Mouse (Mus musculus) C2C12 (cell line): ENCODE data around the gene Gipc1. TPM values are rescaled to one million over a fixed set of nuclear protein-coding genes. Genes with fewer than 3 reads are reported as not detected.

Experiments
- H3K27me3 ChIP-seq: one replicate; pipeline ENCODE4 v1.6.1; 2011; ENCODE audit not compliant: control insufficient read depth, insufficient read depth, insufficient read length
- H3K36me3 ChIP-seq: one replicate; pipeline ENCODE4 v1.6.1; 2011; ENCODE audit not compliant: control insufficient read depth, insufficient read depth
- H3K4me3 ChIP-seq: one replicate; pipeline ENCODE4 v1.5.1; 2011; ENCODE audit warnings: mild to moderate bottlenecking, control low read depth; ENCODE audit not compliant: poor library complexity, insufficient read depth, severe bottlenecking
- H3K79me2 ChIP-seq: one replicate; pipeline ENCODE4 v1.6.1; 2011; ENCODE audit not compliant: control insufficient read depth, insufficient read depth
- H3K79me3 ChIP-seq: one replicate; pipeline ENCODE4 v1.6.1; 2011; ENCODE audit warnings: low read depth, control low read depth
- H3ac ChIP-seq: one replicate; pipeline ENCODE3; 2011; ENCODE audit warnings: low read depth; ENCODE audit not compliant: control insufficient read depth, insufficient read length
- CEBPB ChIP-seq: IDR thresholded peaks from one replicate; pipeline ENCODE4 v1.6.1; 2011; ENCODE audit warnings: low read depth, mild to moderate bottlenecking, control low read depth, moderate library complexity
- CTCF ChIP-seq: IDR thresholded peaks from one replicate; pipeline ENCODE4 v1.5.1; 2011; ENCODE audit not compliant: control insufficient read depth, insufficient read depth, insufficient read length
- FOSL1 ChIP-seq: IDR thresholded peaks from one replicate; pipeline ENCODE4 v1.8.0; 2011; ENCODE audit warnings: mild to moderate bottlenecking, low read length; ENCODE audit not compliant: poor library complexity, insufficient read depth, severe bottlenecking
- MAX ChIP-seq: IDR thresholded peaks from one replicate; pipeline ENCODE4 v1.6.1; 2011; ENCODE audit warnings: mild to moderate bottlenecking, control low read depth
- MYOD1 ChIP-seq: IDR thresholded peaks from one replicate; pipeline ENCODE4 v1.6.1; 2011; ENCODE audit warnings: low read depth; ENCODE audit not compliant: control insufficient read depth, insufficient read length
- MYOG ChIP-seq: IDR thresholded peaks from one replicate; pipeline ENCODE4 v1.6.1; 2011; ENCODE audit not compliant: control insufficient read depth, insufficient read length; ENCODE audit errors: extremely low read depth
- USF1 ChIP-seq: IDR thresholded peaks from one replicate; pipeline ENCODE4 v1.6.1; 2011; ENCODE audit warnings: low read depth, mild to moderate bottlenecking, control low read depth, moderate library complexity
- polyA plus RNA-seq: library from polyadenylated mRNA; unstranded; fragments of >200 nt; fragmentation: generic; extraction: Trizol; gene quantifications from one replicate; pipeline ENCODE4 v1.2.1, GENCODE M21; 2012; ENCODE audit warnings: missing spikeins

The Gipc1 gene
- polyA plus RNA-seq, 1 experiment: 81.8 TPM

- peaks cover 22% of the 10 kb centered on the region for H3K36me3 ChIP-seq
- no peaks in the 10 kb centered on the region for H3K79me2 ChIP-seq
- no peak overlapping the region for H3K4me3 ChIP-seq
- H3ac ChIP-seq: no peak overlapping the region
- no peaks in the 10 kb centered on the region for H3K27me3 ChIP-seq
- TF ChIP-seq USF1 (no peak), CEBPB (no peak), MYOG (no peak), MAX (no peak), CTCF (no peak), MYOD1 (no peak), FOSL1 (no peak)
- no peaks in the 10 kb centered on the region for H3K79me3 ChIP-seq
Measured at GRCm38 (mm10) chr8:83689264-83689663, 36.8 kb downstream of the Gipc1 start.

DNA sequence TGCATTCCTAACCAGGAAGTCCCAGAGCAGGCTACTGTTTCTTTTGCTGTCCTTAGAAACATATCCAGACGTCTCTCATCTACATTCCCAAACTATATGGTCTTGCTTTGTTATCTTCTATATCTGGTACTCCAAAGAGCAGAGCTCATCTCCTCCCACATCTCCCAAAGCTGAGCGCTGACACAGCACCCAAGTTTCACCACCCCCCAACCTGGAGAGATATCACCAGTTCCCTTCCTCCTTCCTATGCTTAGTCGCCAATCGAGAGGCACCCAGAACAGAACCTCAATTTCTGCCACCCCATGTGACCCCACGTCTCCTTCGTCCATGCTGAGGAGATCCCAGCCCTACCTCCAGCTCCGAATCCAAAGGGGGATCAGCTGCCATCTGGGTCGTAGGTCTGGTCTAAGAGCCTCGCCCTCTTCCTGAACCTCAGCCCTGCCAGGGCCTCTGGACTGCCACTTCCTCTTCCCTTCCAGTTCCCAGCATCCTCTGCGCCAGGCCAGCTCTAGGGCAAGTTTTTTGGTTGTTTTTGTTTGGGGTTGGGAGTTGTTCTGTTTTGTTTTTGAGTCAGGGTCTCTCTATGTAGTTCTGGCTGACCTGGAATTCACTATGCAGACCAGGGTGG is 41.2 kb downstream of the Gipc1 start:
- TF ChIP-seq MAX (no peak), MYOD1 (no peak), CEBPB (no peak), USF1 (no peak), FOSL1 (no peak), CTCF (no peak), MYOG (no peak)
- Histone ChIP-seq H3K79me2 (peaks cover 35% of the 10 kb centered on the region), H3K4me3 (no peak overlapping the region), H3K36me3 (peaks cover 17% of the 10 kb centered on the region), H3K27me3 (no peaks in the 10 kb centered on the region), H3K79me3 (peaks cover 5% of the 10 kb centered on the region), H3ac (no peak overlapping the region)

DNA sequence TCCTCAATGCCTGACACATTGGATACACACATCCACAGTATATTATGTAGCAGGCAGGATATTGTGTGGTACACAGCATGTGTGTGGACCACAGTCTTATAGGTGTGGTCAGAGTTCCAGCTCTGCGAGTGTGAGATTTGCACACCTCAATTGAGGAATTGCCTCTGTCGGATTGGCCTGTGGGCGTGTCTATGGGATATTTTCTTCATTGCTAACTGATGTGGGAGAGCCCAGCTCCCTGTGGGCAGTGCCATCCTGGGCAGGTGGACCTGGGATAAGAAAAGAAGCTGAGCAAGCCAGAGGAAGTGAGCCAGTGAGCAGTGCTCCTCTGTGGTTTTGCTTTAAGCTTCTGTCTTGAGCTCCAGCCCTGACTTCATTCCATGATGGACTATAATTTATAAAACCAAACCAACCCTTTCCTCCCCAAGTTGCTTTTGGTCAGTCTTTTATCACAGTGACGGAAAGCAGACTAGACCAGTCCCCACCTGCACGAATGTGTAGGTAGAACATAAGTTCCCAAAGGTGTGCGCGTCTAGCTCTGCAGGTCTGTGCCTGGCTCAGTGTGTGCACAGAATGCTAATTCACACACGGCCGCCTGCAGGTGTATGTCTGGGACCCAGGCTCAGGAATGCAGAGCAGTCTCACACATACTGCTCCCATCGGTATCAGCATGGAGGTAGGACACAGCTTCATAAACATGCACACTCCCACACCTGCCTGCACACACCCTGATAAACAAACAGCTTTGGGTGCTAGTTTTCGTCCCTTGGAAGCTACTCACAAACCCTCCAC is 42.1 kb downstream of the Gipc1 start:
- Histone ChIP-seq H3K79me2 (peaks cover 36% of the 10 kb centered on the region), H3K27me3 (no peaks in the 10 kb centered on the region), H3K36me3 (peaks cover 17% of the 10 kb centered on the region), H3K4me3 (no peak overlapping the region), H3K79me3 (peaks cover 5% of the 10 kb centered on the region), H3ac (no peak overlapping the region)
- TF ChIP-seq FOSL1 (no peak), CEBPB (no peak), CTCF (no peak), MAX (no peak)

- no peak overlapping the region for H3ac ChIP-seq
- peaks cover 36% of the 10 kb centered on the region for H3K79me2 ChIP-seq
- TF ChIP-seq MYOG (no peak), USF1 (no peak), MAX (no peak)
- H3K36me3 ChIP-seq: peaks cover 16% of the 10 kb centered on the region
- H3K4me3 ChIP-seq: no peak overlapping the region
- peaks cover 5% of the 10 kb centered on the region for H3K79me3 ChIP-seq
- H3K27me3 ChIP-seq: no peaks in the 10 kb centered on the region
Measured at GRCm38 (mm10) chr8:83695351-83696106, 43.1 kb downstream of the Gipc1 start.

- Histone ChIP-seq H3K27me3 (no peaks in the 10 kb centered on the region), H3K4me3 (peak overlapping the region; percentile 59)
- TF ChIP-seq CTCF: no peak
- TF ChIP-seq MYOG: no peak
- peak; percentile 64 for TF ChIP-seq MYOD1
Measured at GRCm38 (mm10) chr8:83697374-83698220, 45.1 kb downstream of the Gipc1 start.

More at GRCm38 (mm10) chr8:83697374-83698220, 45.1 kb downstream of the Gipc1 start:
- H3K79me3 ChIP-seq: peaks cover 5% of the 10 kb centered on the region
- no peaks in the 10 kb centered on the region for H3K36me3 ChIP-seq
- H3ac ChIP-seq: peak overlapping the region; percentile 53
- peaks cover 36% of the 10 kb centered on the region for H3K79me2 ChIP-seq
